Mouse (Mus musculus): ENCODE results near the gene Bdp1. TPM values are rescaled to one million over a fixed set of nuclear protein-coding genes. Genes with fewer than 3 reads are reported as not detected.

Bdp1 gene
- polyA plus RNA-seq, 1 experiment from 2014 or later: 22.3 TPM

Other genes starting within 250 kb of the Bdp1 start
- gene Cartpt, start 203.0 kb downstream of the Bdp1 start, polyA plus RNA-seq (2015; fragmentation: Nextera tagmentation; extraction: Ambion mirVana): 0.42 and 0.49 TPM in 2 replicates
- 33.4 and 36.3 TPM in 2 replicates for gene Mccc2, start 88.4 kb downstream of the Bdp1 start, polyA plus RNA-seq (2015; fragmentation: Nextera tagmentation; extraction: Ambion mirVana)
- 84.2 and 107 TPM in 2 replicates for gene Serf1, start 3.9 kb upstream of the Bdp1 start, polyA plus RNA-seq (2015; fragmentation: Nextera tagmentation; extraction: Ambion mirVana)
- 26.6 and 30.1 TPM in 2 replicates for gene Smn1, start 20.8 kb upstream of the Bdp1 start, polyA plus RNA-seq (2015; fragmentation: Nextera tagmentation; extraction: Ambion mirVana)
- gene Naip2, start 98.0 kb upstream of the Bdp1 start, polyA plus RNA-seq (2015; fragmentation: Nextera tagmentation; extraction: Ambion mirVana): 0.15 and 0.21 TPM in 2 replicates
- gene Naip5, start 142.3 kb upstream of the Bdp1 start, polyA plus RNA-seq (2015; fragmentation: Nextera tagmentation; extraction: Ambion mirVana): 0.15 and 0.42 TPM in 2 replicates
- gene Naip6, start 213.6 kb upstream of the Bdp1 start, polyA plus RNA-seq (2015; fragmentation: Nextera tagmentation; extraction: Ambion mirVana): 0.11 and 0.13 TPM in 2 replicates

All from heart, embryonic 16.5 days (tissue).